Mouse (Mus musculus): ENCODE measurements around the gene Nhej1. TPM values are rescaled to one million over a fixed set of nuclear protein-coding genes. Genes with fewer than 3 reads are reported as not detected.

Nhej1 gene
- total and polyA plus RNA-seq, 3 experiments: 1.7 to 5.2 TPM; not detected in 1

DNA sequence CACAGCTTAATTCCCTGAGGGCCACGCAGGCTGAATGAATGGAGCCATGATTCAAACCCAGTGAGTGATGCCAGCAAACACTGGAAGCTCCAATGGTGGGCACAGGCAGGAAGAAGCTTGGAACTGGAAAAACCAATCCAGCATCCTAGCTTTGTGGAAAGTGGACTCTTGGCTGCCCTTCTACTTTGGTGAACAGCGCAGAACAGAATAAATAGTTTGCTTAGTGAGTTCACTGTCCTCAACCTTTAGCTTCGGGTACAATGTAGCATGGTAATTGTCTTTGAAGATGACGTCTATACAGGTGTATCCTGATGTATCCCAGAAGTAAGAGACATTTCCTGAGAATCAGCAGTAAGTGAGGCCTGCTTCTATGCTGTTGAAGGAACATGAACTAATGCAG is 23.7 kb upstream of the Nhej1 start:
- peaks cover 7% of the 10 kb centered on the region for H3K79me2 ChIP-seq (ENCODE audit: control insufficient read depth, insufficient read depth, low read length, poor library complexity)
- H3K27ac ChIP-seq (ENCODE audit: control insufficient read depth, low read depth, low read length): no peak overlapping the region
- no peak for TF ChIP-seq GATA1 (IDR thresholded peaks at IDR 0.05; ENCODE audit: low read depth, low read length)
- no peak for TF ChIP-seq SIN3A (IDR thresholded peaks at IDR 0.05; ENCODE audit: low read length)
- no peak for TF ChIP-seq MYB (IDR thresholded peaks at IDR 0.05; ENCODE audit: low read depth, low read length)
- DNase-seq (ENCODE audit: low read depth, low spot score): no peak
- no peak overlapping the region for H3K9ac ChIP-seq (ENCODE audit: control insufficient read depth, low read depth, low read length, poor library complexity, severe bottlenecking)
- no peaks in the 10 kb centered on the region for H3K27me3 ChIP-seq (ENCODE audit: control insufficient read depth in 1 of 2, insufficient read depth in 2 of 2, low read length in 2 of 2)
- no peaks in the 10 kb centered on the region for H3K9me3 ChIP-seq (replicated peaks; ENCODE audit: insufficient read depth, low read length)
- no peaks in the 10 kb centered on the region; a peak in 1 of 4 replicates for H3K36me3 ChIP-seq (ENCODE audit: control insufficient read depth in 1 of 2, insufficient read depth in 2 of 2, low read length in 2 of 2)
- no peaks in the 10 kb centered on the region; a peak in 1 of 4 replicates for H3K4me1 ChIP-seq (ENCODE audit: control insufficient read depth in 1 of 2, insufficient read depth in 2 of 2, low read length in 2 of 2)
- no peak overlapping the region for H3K4me3 ChIP-seq (ENCODE audit: control insufficient read depth in 1 of 2, insufficient read depth in 1 of 2, low read depth in 2 of 2, low read length in 2 of 2)

- no peak for TF ChIP-seq SIN3A (IDR thresholded peaks at IDR 0.05; ENCODE audit: low read length)
- no peak for TF ChIP-seq POLR2AphosphoS2 (IDR thresholded peaks at IDR 0.05; ENCODE audit: low read length)
- TF ChIP-seq POLR2A (IDR thresholded peaks at IDR 0.05; ENCODE audit: control insufficient read depth in 1 of 2, insufficient read depth in 1 of 2, low read depth in 1 of 2, low read length in 2 of 2, poor library complexity in 1 of 2): no peak
- TF ChIP-seq MXI1 (IDR thresholded peaks at IDR 0.05; ENCODE audit: low read depth, low read length): no peak
- TF ChIP-seq ZNF384 (IDR thresholded peaks at IDR 0.05; ENCODE audit: low read depth, low read length): no peak
- TF ChIP-seq ELF1 (IDR thresholded peaks at IDR 0.05; ENCODE audit: low read depth, low read length): no peak
- no peak for TF ChIP-seq MAFK (IDR thresholded peaks at IDR 0.05; ENCODE audit: borderline replicate concordance, low read depth, low read length)
- TF ChIP-seq MYB (IDR thresholded peaks at IDR 0.05; ENCODE audit: low read depth, low read length): no peak
- TF ChIP-seq MEF2A (IDR thresholded peaks at IDR 0.05; ENCODE audit: extremely low read depth, insufficient replicate concordance, low read depth, low read length, poor library complexity, severe bottlenecking): no peak
- H3K79me2 ChIP-seq (ENCODE audit: control insufficient read depth, insufficient read depth, low read length, poor library complexity): peaks cover 16% of the 10 kb centered on the region
- H3K9ac ChIP-seq (ENCODE audit: control insufficient read depth, low read depth, low read length, poor library complexity, severe bottlenecking): no peak overlapping the region
- no peak overlapping the region for H3K4me3 ChIP-seq (ENCODE audit: control insufficient read depth in 1 of 2, insufficient read depth in 1 of 2, low read depth in 2 of 2, low read length in 2 of 2)
- no peaks in the 10 kb centered on the region for H3K9me3 ChIP-seq (replicated peaks; ENCODE audit: insufficient read depth, low read length)
- H3K27ac ChIP-seq (ENCODE audit: control insufficient read depth, low read depth, low read length): no peak overlapping the region
- H3K36me3 ChIP-seq (ENCODE audit: control insufficient read depth in 1 of 2, insufficient read depth in 2 of 2, low read length in 2 of 2): no peaks in the 10 kb centered on the region; a peak in 2 of 4 replicates
- H3K27me3 ChIP-seq (ENCODE audit: control insufficient read depth in 1 of 2, insufficient read depth in 2 of 2, low read length in 2 of 2): no peaks in the 10 kb centered on the region
- DNase-seq (ENCODE audit: low read depth, low spot score): no peak
- H3K4me1 ChIP-seq (ENCODE audit: control insufficient read depth in 1 of 2, insufficient read depth in 2 of 2, low read length in 2 of 2): peaks cover 0 to 2% of the 10 kb centered on the region in 2 experiments; a peak in 2 of 4 replicates
These were observed 22.6 kb upstream of the Nhej1 start for GRCm38 (mm10) chr1:75147411-75148135.

DNA sequence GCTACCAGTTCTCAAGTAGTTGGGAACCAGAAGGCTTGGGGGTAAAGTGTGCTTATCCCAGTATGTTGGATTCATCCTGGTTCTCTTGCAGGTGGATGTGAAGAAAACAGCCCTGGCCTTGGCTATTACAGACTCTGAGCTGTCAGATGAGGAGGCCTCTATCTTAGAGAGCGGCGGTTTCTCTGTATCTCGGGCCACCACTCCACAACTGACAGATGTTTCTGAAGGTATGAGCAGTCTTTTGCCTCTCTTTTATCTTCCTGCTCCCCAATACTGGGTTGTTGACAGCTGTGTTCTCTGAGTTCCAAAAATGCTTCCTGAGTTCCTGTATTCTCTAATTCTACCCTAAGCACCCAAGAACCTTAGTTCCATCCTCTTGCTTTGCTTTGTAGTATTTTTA is 20.6 kb upstream of the Nhej1 start:
- Histone ChIP-seq H3K4me3 (ENCODE audit: control insufficient read depth in 1 of 2, insufficient read depth in 1 of 2, low read depth in 2 of 2, low read length in 2 of 2) (no peak overlapping the region), H3K79me2 (ENCODE audit: control insufficient read depth, insufficient read depth, low read length, poor library complexity) (peaks cover 28% of the 10 kb centered on the region), H3K9me3 (replicated peaks; ENCODE audit: insufficient read depth, low read length) (no peaks in the 10 kb centered on the region), H3K27me3 (ENCODE audit: control insufficient read depth in 1 of 2, insufficient read depth in 2 of 2, low read length in 2 of 2) (no peaks in the 10 kb centered on the region), H3K27ac (ENCODE audit: control insufficient read depth, low read depth, low read length) (no peak overlapping the region), H3K9ac (ENCODE audit: control insufficient read depth, low read depth, low read length, poor library complexity, severe bottlenecking) (no peak overlapping the region), H3K36me3 (ENCODE audit: control insufficient read depth in 1 of 2, insufficient read depth in 2 of 2, low read length in 2 of 2) (no peaks in the 10 kb centered on the region; a peak in 2 of 4 replicates), H3K4me1 (ENCODE audit: control insufficient read depth in 1 of 2, insufficient read depth in 2 of 2, low read length in 2 of 2) (peaks cover 0 to 5% of the 10 kb centered on the region in 2 experiments; a peak in 2 of 4 replicates)
- no peak for DNase-seq (ENCODE audit: low read depth, low spot score)
- TF ChIP-seq MXI1 (IDR thresholded peaks at IDR 0.05; ENCODE audit: low read depth, low read length) (no peak), EP300 (IDR thresholded peaks at IDR 0.05; ENCODE audit: low read depth in 1 of 2, low read length in 2 of 2) (peak in 1 of 2 experiments; percentile 21; a peak in 1 of 4 replicates)
